Mouse (Mus musculus) left cerebral cortex, postnatal 10 days (tissue): ENCODE results near the gene Fscn2. TPM values are rescaled to one million over a fixed set of nuclear protein-coding genes. Genes with fewer than 3 reads are reported as not detected.
"Not testable (repeated sequence)": the region's sequence is repeated elsewhere in the genome, so short reads cannot be mapped to it uniquely, and the experiment has no call there.

Source experiments
- DNase-seq, 2 experiments: peaks; one replicate each; pipeline ENCODE4 v3.0.0; 2021 to 2022; ENCODE audit warnings: low spot score in 2 of 2, mixed read lengths in 1 of 2; ENCODE audit errors: extremely low spot score in 1 of 2
- intact Hi-C: fragments of 180-260 bp; cut with DNase I; formaldehyde crosslinking; loops from one replicate; pipeline ENCODE4 v1.15.1; 2025
- total RNA-seq, 2 experiments: library from RNA; stranded (reverse); gene quantifications; 2 replicates each; pipeline ENCODE4 v1.2.3; 2021

The Fscn2 gene
- total RNA-seq, 2 experiments from 2014 or later, result not detected

- intact Hi-C loops, result no loop called here
- peak in 1 of 2 experiments; percentile 30 for DNase-seq
These were observed 17.6 kb upstream of the Fscn2 start for GRCm38 (mm10) chr11:120343519-120344309.

GRCm38 (mm10) chr11:120344310-120344920, 16.9 kb upstream of the Fscn2 start:
- no peak for DNase-seq
- intact Hi-C loops, result no loop called here

- DNase-seq, result peak in 1 of 2 experiments; percentile 9
- intact Hi-C loops, result loop anchor here (5.0 kb wide), 1 partner anchor 158 kb away; no protein-coding TSS in a partner anchor
These were observed 16.2 kb upstream of the Fscn2 start for GRCm38 (mm10) chr11:120345067-120345681.

GRCm38 (mm10) chr11:120346383-120347034, 14.8 kb upstream of the Fscn2 start:
- intact Hi-C loops, result loop anchor here (5.0 kb wide), 1 partner anchor 159 kb away; no protein-coding TSS in a partner anchor
- DNase-seq, result peak in 1 of 2 experiments; percentile 3

GRCm38 (mm10) chr11:120347301-120347700, 14.0 kb upstream of the Fscn2 start:
- no peak for DNase-seq
- intact Hi-C loops, result loop anchor here (5.0 kb wide), 1 partner anchor 160 kb away; no protein-coding TSS in a partner anchor

GRCm38 (mm10) chr11:120347791-120348683, 13.3 kb upstream of the Fscn2 start, which contains the start of gene Actg1:
Actg1 (minus strand) TSS chr11:120348542.
- peak; percentile 80 to 93 for DNase-seq
- intact Hi-C loops, result loop anchor here (2.0 to 5.0 kb wide), 2 partner anchors 115 to 161 kb away; partner anchors contain the start of gene Bahcc1

- intact Hi-C loops, result loop anchor here (2.0 to 5.0 kb wide), 2 partner anchors 116 to 162 kb away; partner anchors contain the start of gene Bahcc1
- peak in 1 of 2 experiments; percentile 84 for DNase-seq
These were observed 12.5 kb upstream of the Fscn2 start for GRCm38 (mm10) chr11:120348684-120349370.

- intact Hi-C loops, result loop anchor here (2.0 to 5.0 kb wide), 2 partner anchors 117 to 162 kb away; partner anchors contain the start of gene Bahcc1
- DNase-seq, result peak in 1 of 2 experiments; percentile 45
These were observed 11.9 kb upstream of the Fscn2 start for GRCm38 (mm10) chr11:120349371-120349985.

GRCm38 (mm10) chr11:120349986-120350702, 11.2 kb upstream of the Fscn2 start:
- peak; percentile 71 to 92 for DNase-seq
- intact Hi-C loops, result loop anchor here (2.0 to 5.0 kb wide), 2 partner anchors 117 to 163 kb away; partner anchors contain the start of gene Bahcc1

GRCm38 (mm10) chr11:120350711-120351110, 10.6 kb upstream of the Fscn2 start:
- peak in 1 of 2 experiments; percentile 42 for DNase-seq
- intact Hi-C loops, result no loop called here

- peak in 1 of 2 experiments; percentile 32 for DNase-seq
- intact Hi-C loops, result no loop called here
These were observed 9.9 kb upstream of the Fscn2 start for GRCm38 (mm10) chr11:120351250-120352092.

- intact Hi-C loops, result not testable (repeated sequence)
- DNase-seq, result peak in 1 of 2 experiments; percentile 38
These were observed 9.3 kb upstream of the Fscn2 start for GRCm38 (mm10) chr11:120352093-120352350.

- DNase-seq, result peak in 1 of 2 experiments; percentile 81
- intact Hi-C loops, result no loop called here
These were observed 8.6 kb upstream of the Fscn2 start for GRCm38 (mm10) chr11:120352571-120353290.

GRCm38 (mm10) chr11:120353500-120354303, 7.6 kb upstream of the Fscn2 start:
- intact Hi-C loops, result no loop called here
- peak in 1 of 2 experiments; percentile 86 for DNase-seq
